Mouse (Mus musculus): ENCODE data around the gene Cnfn. TPM values are rescaled to one million over a fixed set of nuclear protein-coding genes. Genes with fewer than 3 reads are reported as not detected.

Cnfn gene
- total RNA-seq, 2 experiments from 2014 or later: not detected

- peak; percentile 73 for DNase-seq
These were observed 20.7 kb upstream of the Cnfn start for GRCm38 (mm10) chr7:25390054-25390770.

GRCm38 (mm10) chr7:25388916-25389315 is 19.4 kb upstream of the Cnfn start:
- no peak for DNase-seq

- DNase-seq: no peak
These were observed 18.4 kb upstream of the Cnfn start for GRCm38 (mm10) chr7:25387811-25388440.

GRCm38 (mm10) chr7:25385850-25386555 is 16.5 kb upstream of the Cnfn start:
- peak; percentile 95 for DNase-seq

- no peak for DNase-seq
These were observed 15.7 kb upstream of the Cnfn start for GRCm38 (mm10) chr7:25385259-25385658.

- no peak for DNase-seq
These were observed 15.3 kb upstream of the Cnfn start for GRCm38 (mm10) chr7:25384818-25385217.

- DNase-seq: no peak
These were observed 14.8 kb upstream of the Cnfn start for GRCm38 (mm10) chr7:25384318-25384717.

- no peak for DNase-seq
These were observed 14.4 kb upstream of the Cnfn start for GRCm38 (mm10) chr7:25383891-25384290.

- no peak for DNase-seq
These were observed 13.9 kb upstream of the Cnfn start for GRCm38 (mm10) chr7:25383385-25383784.

GRCm38 (mm10) chr7:25382541-25382940 is 13.0 kb upstream of the Cnfn start:
- DNase-seq: no peak

GRCm38 (mm10) chr7:25381284-25381680 is 11.8 kb upstream of the Cnfn start:
- DNase-seq: no peak

- no peak for DNase-seq
These were observed 11.1 kb upstream of the Cnfn start for GRCm38 (mm10) chr7:25380392-25381283.

GRCm38 (mm10) chr7:25379551-25380351 is 10.2 kb upstream of the Cnfn start:
- peak; percentile 74 for DNase-seq

- no peak for DNase-seq
These were observed 8.9 kb upstream of the Cnfn start for GRCm38 (mm10) chr7:25378181-25379100.

- DNase-seq: no peak
These were observed 7.7 kb upstream of the Cnfn start for GRCm38 (mm10) chr7:25377100-25377700.

- peak; percentile 94 for DNase-seq
These were observed 7.0 kb upstream of the Cnfn start for GRCm38 (mm10) chr7:25376556-25376955.

GRCm38 (mm10) chr7:25372441-25372840 is 2.9 kb upstream of the Cnfn start:
- DNase-seq: no peak

GRCm38 (mm10) chr7:25368333-25368732 is 1.2 kb downstream of the Cnfn start:
- DNase-seq: no peak

GRCm38 (mm10) chr7:25367632-25368293 is 1.8 kb downstream of the Cnfn start:
- peak; percentile 66 for DNase-seq

Measured in heart, postnatal 4 days (tissue).